Mouse (Mus musculus) brain, embryonic 14.5 days (tissue): ENCODE data around the gene Got1. TPM values are rescaled to one million over a fixed set of nuclear protein-coding genes. Genes with fewer than 3 reads are reported as not detected.
A peak's percentile ranks its signal among the peaks of the same experiment; 100 is the strongest.

Experiments
- DNase-seq: peaks from one replicate; pipeline ENCODE4 v3.0.0-alpha.2; 2011; ENCODE audit warnings: low read depth
- CTCF ChIP-seq: fragments of 200-500 bp; IDR thresholded peaks from 2 replicates; pipeline ENCODE4 v1.5.1; 2012; ENCODE audit warnings: inconsistent platforms, mild to moderate bottlenecking, moderate library complexity, borderline replicate concordance; ENCODE audit not compliant: insufficient read depth, insufficient read length; ENCODE audit errors: extremely low read depth
- POLR2A ChIP-seq: fragments of 200-500 bp; IDR thresholded peaks from 2 replicates; pipeline ENCODE4 v1.6.1; 2012; ENCODE audit warnings: mild to moderate bottlenecking, inconsistent platforms, borderline replicate concordance; ENCODE audit not compliant: poor library complexity, insufficient read depth, insufficient read length, severe bottlenecking; ENCODE audit errors: extremely low read depth
- polyA plus RNA-seq: library from polyadenylated mRNA; depleted of rRNA; stranded (reverse); fragments of >200 nt; gene quantifications from 2 replicates; pipeline ENCODE4 v1.2.3, GENCODE M21; 2012; rRNA removed

Gene Got1
- polyA plus RNA-seq, 1 experiment: 66.7 TPM

- DNase-seq: no peak
- TF ChIP-seq POLR2A: no peak
- TF ChIP-seq CTCF: no peak
Measured at GRCm38 (mm10) chr19:43464294-43464687, 60.1 kb downstream of the Got1 start.

GRCm38 (mm10) chr19:43463546-43464293, 60.7 kb downstream of the Got1 start:
- TF ChIP-seq CTCF (no peak), POLR2A (no peak)

GRCm38 (mm10) chr19:43462141-43462540, 62.3 kb downstream of the Got1 start:
- no peak for DNase-seq
- TF ChIP-seq POLR2A (no peak), CTCF (no peak)

More at GRCm38 (mm10) chr19:43463546-43464293, 60.7 kb downstream of the Got1 start:
- no peak for DNase-seq

- TF ChIP-seq CTCF (no peak), POLR2A (no peak)
- DNase-seq: no peak
Measured at GRCm38 (mm10) chr19:43460481-43460880, 63.9 kb downstream of the Got1 start.

GRCm38 (mm10) chr19:43459948-43460347, 64.5 kb downstream of the Got1 start:
- no peak for DNase-seq
- TF ChIP-seq POLR2A: no peak
- no peak for TF ChIP-seq CTCF

GRCm38 (mm10) chr19:43453025-43453424, 71.4 kb downstream of the Got1 start:
- TF ChIP-seq POLR2A (no peak), CTCF (no peak)
- no peak for DNase-seq

- TF ChIP-seq POLR2A: no peak
- no peak for TF ChIP-seq CTCF
- peak; percentile 69 for DNase-seq
Measured at GRCm38 (mm10) chr19:43452176-43452575, 72.2 kb downstream of the Got1 start.

GRCm38 (mm10) chr19:43451563-43451962, 72.8 kb downstream of the Got1 start:
- TF ChIP-seq POLR2A: no peak
- no peak for TF ChIP-seq CTCF
- no peak for DNase-seq

Other genes with a start within 250 kb of the Got1 start
- gene Hpse2, start 136.2 kb downstream of the Got1 start, polyA plus RNA-seq: 0.08 and 0.18 TPM in 2 replicates
- gene Cnnm1, start 84.2 kb downstream of the Got1 start, polyA plus RNA-seq: 3.7 and 5.8 TPM in 2 replicates
- 0.90 and 1.4 TPM in 2 replicates for gene Nkx2-3, start 87.7 kb upstream of the Got1 start, polyA plus RNA-seq
- gene Slc25a28, start 150.3 kb upstream of the Got1 start, polyA plus RNA-seq: 73.8 and 98.7 TPM in 2 replicates
- gene Entpd7, start 165.1 kb upstream of the Got1 start, polyA plus RNA-seq: 7.2 and 10.1 TPM in 2 replicates
- 4.3 and 5.1 TPM in 2 replicates for gene Cutc, start 228.4 kb upstream of the Got1 start, polyA plus RNA-seq
- gene Cox15, start 228.4 kb upstream of the Got1 start, polyA plus RNA-seq: 15.1 and 19.5 TPM in 2 replicates